Mouse (Mus musculus) induced T-regulatory cell, adult 2 months (primary cell): ENCODE measurements around the gene Tshb.

Source experiments
- DNase-seq: peaks from one replicate; pipeline ENCODE4 v3.0.0-alpha.2; 2012; ENCODE audit warnings: low read depth

Tshb gene

DNA sequence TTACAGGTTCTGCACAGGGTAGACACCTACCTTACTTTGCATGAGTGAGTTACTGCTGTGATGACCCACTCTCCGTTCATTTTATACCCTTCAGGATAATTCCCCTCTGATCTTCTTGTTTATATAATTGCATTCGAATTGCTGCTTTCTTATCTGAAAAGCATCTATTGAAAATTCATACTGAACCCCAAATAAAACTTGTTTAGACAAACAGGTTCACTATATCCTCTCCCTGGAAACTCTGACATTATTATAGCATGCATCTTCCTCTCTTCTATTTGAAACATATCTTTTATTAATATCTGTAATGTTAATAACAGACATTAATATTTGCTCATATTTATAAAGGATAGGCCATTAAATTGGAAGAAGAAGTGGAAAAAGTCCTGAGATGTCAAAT lies at the start of gene Tshb:
Gene Tshb (minus strand): TSS at position 101 of the 400 bp plus-strand sequence.
- no peak for DNase-seq

DNA sequence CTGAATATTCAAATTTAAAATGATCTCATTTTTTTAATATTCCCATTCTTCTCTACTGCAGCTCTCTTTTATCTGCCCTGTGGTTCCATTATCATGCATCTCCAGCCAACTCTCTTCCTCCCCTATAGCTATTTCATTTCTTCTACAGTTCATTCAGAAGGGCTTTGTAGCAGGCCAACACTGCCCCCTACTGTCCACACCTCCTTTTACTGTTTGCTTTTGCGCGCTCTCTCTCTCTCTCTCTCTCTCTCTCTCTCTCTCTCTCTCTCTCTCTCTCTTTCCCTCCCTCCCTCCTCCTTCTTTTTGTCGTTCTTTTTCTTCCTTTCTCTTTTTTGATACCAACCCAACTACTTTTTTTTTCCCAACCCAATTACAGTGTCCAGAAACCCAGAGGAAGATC lies 21.4 kb upstream of the Tshb start:
- DNase-seq = peak; percentile 90

DNA sequence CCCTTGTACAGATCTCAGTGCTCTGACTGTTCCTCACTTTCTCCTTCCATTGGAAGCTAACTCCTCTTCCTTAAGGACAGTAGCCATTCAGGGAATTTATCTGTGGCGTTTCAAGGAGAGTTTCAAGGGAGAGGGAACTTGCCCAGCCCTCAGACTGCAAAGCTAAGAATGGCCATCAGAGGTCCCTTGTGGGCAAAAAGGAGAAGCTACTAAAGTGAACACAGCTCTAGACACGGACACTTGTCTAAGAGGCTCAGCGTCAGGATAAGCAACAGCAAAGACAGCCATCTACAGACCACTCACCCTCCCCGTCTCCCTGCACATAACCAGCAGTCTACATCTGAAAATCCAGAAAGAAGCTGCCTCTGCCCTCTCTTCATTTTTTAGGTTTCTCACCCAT lies 4.9 kb upstream of the Tshb start:
- peak; percentile 8 for DNase-seq

DNA sequence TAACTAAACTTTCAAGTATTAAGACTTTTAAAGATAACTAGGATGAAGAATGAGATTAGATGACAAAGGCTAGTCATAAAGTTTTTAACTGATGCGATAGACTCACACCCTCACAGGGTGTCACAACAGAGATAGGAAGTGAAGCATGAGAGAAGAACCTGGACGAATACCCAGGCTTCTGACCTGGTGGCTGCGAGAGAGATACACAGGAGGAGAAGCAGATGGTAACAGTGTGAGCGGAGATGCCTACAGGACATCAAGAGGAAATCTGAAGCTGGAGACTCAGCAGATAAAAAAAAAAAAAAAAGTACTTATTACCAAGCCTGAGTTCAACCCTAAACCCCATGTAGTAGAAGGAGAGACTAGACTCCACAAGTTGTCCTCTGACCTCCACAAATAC lies 9.5 kb downstream of the Tshb start:
- DNase-seq = no peak

DNA sequence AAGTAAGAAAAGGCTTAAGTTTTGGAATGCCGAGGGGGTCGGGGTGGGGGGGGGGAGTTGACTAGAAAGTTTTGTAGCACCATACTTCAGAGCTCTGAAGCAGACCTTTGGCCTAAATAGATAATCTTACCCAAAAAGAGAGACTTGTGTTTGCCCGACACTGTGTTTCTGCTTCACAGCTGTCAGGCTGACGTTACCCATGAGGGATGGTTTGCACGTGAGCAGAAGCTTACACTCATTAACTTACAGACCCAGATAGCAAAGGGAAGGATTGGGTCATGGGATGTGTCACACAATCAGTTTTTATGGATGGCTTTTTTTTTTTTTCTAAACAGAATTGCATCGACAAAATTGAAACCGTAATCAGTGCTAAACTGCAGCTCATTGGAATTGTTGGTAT lies 17.7 kb downstream of the Tshb start:
- no peak for DNase-seq

DNA sequence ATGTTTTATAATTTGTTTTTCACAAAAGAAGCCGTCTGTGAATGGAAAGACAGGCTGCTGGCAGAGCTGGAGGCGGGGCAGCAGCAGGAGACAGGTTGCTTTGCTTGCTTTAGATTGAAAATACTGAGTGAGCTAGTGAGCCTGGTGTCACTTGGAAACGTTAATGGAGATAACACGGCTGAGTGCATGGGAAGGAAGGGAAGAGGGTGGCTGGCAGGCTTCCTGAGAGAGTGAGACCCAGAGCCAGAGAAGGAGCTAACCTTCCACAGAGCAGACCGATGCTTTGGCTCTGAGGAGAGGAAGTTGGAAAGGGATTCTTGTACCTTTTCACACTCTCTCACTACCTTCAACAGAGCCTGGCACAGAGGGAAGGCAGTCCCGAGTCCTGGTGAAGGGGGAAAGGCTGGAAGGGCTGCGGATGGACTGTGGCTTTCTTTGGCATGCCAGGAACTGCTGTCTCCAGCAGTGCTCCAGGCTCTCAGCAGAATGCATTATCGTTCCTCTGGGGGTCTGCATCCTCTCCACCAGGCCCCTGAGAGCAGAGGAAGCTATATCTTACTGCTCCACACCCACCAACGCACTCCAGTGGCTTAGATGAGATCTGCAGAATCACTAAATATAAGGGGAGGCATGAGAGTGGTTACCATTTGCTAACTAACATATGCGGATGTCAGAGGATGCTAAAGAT lies 18.7 kb downstream of the Tshb start:
- DNase-seq = no peak

DNA sequence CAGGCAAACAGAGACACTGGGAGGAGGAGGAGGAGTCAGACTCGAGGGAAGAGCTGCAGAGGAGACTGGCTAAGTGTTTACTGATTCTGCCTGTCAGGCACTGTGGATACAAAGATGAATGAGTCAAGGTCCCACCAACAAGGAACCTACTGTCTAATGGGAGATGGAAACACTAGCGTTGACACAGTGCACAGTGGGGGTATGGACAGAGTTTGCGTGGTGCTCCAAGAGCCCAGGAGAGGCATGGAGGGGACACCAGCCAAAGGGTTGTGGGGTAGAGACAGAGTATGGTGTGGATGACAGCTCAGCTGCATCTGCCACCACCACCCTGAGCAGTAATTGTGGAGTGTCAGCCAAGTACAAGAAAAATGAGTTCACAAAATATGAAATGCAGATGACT lies 20.1 kb downstream of the Tshb start:
- DNase-seq = no peak

DNA sequence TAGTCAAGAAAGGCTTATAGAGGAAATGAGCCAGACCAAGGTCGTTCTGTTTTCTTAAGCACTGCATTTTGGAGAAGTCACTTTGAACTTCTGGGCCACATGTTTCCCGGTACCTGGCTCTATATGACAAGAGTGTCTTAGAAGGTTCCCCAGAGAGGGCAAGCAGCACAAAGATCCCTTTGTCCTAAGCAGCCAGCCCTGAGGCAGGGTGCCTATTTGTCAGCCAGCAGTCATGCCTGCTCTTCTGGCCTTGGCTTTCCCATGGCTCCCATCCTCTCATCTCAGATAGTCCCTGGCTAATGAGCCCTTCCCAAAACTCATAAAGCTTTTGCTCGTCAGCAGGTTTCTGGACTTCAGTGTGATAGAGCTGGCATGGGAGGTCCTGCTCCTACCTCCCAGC lies 22.3 kb downstream of the Tshb start:
- DNase-seq = no peak

DNA sequence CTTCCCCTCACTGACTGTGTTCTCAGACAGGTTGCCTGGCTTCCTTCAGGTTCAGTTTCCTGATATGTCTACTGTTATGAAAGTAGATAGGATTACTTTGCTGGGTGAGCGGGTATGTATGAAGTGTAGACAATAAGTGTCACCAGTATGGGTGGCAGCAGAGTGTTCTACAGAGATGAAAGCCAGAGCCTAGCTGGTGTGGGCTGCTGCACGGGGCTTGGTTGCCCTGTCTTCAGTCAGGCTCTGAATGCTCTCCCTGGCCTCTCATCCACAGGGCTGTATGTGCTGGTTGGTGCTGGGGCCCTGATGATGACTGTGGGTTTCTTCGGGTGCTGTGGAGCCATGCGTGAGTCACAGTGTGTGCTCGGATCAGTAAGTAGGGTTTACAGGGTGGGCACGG lies 25.5 kb downstream of the Tshb start:
- DNase-seq = no peak

DNA sequence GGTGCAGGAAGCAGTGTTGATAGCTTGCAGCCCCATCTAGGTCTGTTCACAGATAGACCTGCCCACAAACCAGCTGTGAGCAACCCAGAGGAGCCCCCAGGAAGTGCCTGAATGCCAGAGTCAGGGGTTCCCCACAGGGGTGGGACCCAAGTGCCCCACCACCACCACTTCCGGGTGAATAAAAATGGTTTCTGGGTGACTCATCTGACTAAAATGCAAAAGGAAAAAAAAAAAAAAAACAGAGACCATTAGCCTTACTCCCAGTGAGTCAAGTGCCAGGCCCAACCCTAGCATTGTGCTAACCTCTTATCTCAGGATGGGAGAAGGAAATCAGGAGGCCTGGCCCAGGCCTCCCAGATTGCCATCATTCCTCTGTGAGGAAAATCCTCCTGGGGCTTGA lies 26.7 kb downstream of the Tshb start:
- DNase-seq = peak; percentile 85

DNA sequence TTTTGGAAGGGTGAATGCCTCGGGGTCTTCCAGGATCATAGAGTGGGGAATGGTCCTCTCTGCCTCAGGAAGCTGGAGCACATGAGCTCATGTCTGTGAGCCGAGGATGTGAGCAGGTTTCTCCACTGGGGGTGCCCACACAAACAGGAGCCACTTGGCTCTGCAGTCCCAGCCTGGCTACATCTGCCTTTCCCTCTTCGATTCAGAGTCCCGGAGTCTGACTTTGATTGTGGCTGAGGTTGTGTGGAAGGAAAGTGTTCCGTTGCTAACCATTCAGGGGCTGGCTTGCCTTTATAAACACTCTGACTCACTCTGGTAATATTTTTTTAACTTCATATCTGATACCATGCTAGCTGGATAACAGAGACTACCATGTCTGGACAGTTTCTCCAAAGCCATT lies 30.1 kb downstream of the Tshb start:
- no peak for DNase-seq

DNA sequence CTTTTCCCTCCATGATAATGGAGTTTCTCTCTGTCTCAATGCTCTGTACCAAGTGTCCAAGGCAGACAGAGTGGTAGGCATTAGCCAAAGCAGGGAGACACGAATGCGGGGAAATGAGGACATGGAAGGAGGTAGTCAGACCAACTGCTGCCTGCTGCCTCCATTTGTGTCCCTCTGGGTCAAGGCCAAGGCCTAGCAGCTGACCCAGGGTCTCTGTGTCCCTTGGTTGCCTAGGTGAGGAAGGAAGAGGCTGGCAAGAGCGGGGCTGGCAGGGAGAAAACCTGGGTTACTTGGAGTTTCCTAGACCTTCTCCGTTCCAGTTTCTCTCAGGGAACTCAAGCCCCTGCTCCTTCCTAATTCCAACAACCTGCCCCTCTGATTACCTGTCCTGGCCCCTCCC lies 30.5 kb downstream of the Tshb start:
- DNase-seq = no peak

DNA sequence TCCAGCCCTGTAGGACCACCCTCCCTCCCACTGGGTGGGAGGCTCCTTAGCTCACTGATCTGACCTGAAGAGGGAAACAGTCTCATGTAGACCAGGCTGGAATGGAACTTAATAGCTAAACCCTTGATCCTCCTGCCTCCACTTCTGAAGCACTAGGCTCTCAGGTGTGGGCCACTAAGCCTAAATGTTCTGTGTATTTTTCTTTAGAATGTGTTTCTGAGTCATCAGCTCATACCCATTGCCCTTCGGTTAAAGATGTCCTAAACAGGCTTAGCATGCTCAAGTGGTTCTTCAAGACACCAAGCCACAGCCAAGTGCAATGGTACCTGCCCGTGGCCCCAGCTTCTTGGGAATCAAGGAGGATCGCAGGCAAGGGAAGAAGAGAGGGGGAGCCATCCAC lies 31.0 kb downstream of the Tshb start:
- no peak for DNase-seq

DNA sequence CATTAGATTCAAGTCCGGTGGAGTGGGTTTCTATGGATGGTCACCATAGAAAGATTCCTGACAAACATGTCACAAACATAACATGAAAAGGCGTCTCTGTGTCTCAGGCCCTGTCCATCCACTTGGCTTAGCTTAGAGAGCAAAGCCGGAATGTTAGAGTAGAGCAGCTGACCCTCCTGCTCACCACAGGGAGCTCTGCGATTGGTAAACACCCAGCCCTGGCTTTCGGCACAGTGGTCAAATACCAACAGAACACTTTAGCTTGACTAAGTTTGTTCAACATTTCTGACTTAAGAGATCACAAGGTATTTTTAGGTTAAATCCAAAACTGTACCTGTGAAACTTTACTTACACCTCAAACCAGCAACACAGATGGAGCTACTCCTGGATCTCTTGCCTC lies 31.4 kb downstream of the Tshb start:
- DNase-seq = no peak

DNA sequence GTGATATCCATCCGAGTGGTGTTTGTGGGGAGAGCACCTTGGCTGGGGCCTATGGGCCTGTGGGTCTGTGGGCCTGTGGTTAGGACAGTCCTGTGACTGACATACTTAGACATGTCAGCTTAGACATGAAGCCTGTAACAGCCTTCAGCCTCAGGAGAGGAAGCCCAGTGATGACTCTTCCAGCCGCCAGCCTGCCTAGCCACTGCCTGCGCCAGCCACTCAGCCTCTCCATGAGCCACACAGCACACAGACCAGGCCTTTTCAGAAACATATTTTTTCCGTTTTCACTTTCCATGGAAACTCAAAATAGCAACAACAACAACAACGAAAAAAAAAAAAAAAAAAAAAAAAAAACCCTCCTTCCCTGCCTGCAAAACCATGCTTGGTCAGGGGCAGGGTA lies 33.8 kb downstream of the Tshb start:
- DNase-seq = peak; percentile 20

DNA sequence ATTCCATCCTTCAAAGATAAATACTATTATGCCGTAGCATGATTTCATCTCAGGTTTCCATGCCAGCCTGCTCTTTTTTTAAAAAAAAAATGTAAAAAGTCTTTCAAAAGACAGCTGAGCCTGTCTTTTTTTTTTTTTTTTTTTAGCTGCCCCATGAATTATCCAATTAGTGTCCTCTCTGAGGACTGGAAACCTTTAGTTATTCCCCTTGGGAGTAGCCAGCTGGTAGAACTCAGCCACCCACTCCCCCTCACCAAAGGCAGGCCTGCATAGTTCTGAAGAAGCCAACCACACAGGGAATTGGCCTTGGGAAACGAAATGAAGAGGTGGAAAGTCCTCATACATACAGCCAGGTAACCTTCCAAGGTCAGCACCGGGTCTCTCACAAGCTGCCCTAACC lies 34.5 kb downstream of the Tshb start:
- no peak for DNase-seq

DNA sequence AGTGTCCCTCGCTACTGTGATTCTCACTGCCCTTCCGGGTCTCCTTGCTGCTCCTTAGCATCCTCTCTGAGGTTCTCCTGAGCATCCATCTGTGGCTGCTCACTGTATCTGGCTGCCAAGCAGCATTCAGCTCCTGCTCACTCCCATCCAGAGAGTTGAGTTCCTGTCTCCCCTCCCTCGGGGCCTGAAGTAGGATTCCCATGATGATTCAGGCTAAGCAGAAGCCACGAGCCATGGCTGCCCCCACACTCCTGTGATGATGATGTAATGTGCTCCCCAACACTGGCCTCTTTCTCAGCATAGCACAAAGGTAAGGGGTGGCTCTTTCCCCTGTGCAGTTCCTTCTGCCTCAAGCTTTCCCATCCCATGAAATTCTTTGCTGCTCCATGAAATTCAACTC lies 36.3 kb downstream of the Tshb start:
- no peak for DNase-seq

DNA sequence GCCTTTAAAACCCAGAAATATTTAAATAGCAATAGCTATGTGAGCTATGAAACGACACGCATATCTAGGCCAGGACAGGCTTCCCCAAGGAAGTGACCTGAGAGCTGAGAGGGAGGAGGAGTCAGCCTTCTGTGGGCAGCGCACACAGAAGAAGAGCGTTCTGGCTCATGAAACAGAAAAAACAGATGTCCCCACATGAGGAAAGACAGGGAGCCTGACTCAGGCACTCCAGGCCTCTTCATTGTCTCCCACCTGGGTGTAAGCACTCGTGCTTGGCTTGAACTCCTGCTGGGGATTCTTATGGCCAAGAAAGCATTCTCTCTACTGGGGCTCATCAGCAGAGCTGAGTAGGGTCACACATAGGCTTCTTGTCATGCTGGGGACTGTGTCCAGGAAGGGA lies 37.9 kb downstream of the Tshb start:
- DNase-seq = no peak

DNA sequence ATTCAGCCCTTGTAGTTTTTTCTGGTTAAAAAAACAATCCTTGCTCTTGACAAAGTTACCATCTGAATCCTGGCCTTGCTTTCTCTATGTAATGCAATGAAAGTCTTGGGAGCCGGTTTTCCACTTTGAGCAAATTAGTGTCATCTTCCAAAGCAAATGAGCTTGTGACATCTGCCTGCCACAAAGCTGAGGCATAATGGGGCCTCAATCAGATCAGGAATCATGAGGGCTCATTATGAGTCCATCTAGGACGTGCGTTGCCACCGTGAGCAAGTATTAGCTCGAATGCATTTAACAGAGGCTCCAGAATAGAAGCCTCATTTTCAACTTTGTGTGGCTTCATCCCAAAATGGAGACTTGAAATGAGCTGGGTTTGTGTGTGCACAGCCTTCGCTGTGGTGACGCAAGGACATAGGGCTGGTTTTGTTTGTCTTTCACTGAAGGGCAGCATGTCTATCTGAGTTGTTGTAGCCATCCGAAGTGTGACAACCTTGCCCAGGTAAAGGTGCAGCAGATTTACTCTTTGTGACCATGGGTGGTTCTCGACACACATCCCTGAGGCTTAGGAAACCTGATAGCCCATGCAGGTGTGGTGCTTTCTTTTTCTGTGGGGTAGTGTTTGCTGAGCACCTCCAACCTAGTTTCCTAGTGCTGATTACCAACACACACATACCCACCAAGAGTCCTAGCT lies 38.6 kb downstream of the Tshb start:
- DNase-seq = no peak

DNA sequence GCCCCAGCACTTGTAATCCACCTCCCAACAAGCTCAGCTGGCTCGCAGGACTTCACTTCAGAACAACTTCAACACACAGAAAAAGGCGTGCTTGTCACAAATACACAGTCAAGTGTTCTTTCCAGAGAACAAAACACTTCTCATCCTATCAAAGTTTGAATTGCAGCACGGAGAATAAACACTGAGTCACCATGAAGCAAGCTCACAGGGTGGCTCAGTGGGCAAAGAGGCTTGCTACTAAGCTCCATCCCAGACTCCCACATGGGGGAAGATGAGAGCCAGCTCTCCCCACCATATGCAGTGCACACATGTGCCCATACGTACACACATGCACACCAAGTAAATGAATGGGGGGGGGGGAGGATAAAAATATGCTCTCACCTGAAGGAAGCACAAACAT lies 39.3 kb downstream of the Tshb start:
- no peak for DNase-seq

DNA sequence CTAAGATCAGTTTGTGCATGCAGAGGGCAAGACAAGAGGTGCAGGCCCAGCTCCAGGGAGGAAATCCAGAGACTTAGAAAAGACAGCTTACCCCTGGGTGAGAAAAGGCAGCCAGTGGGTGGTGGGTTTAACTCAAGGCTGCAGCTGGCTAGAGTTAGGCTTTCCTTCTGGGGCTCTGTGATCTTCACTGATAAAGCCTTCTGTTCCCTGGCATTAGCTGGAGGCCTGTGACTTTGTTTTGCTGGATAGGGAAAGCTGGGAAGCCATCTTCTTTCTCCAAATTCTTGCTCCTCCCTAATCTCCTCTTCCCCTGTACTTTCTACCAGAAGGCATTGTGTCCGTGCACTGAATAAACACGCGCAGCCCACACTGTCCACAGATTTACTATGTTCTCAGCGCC lies 39.8 kb downstream of the Tshb start:
- no peak for DNase-seq

DNA sequence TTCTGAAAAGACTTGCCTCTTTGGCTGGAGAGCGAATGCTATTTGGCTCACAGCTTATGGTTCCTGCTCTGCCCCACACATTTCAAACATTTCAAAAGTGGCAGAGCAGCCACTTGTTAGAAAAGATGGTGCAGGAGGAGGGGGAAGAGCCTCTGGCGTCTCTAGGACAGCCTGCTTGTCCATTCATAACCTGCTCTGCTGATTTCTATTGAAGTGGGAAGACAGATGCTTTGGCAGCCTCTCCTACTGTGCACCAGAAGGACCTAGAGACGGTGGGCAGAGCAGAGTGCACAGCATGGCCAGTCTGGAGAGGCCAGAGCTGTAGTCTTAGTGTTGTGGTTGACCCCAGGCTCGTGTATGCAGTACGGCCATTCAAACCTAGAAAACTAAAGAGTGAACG lies 43.6 kb downstream of the Tshb start:
- DNase-seq = no peak

DNA sequence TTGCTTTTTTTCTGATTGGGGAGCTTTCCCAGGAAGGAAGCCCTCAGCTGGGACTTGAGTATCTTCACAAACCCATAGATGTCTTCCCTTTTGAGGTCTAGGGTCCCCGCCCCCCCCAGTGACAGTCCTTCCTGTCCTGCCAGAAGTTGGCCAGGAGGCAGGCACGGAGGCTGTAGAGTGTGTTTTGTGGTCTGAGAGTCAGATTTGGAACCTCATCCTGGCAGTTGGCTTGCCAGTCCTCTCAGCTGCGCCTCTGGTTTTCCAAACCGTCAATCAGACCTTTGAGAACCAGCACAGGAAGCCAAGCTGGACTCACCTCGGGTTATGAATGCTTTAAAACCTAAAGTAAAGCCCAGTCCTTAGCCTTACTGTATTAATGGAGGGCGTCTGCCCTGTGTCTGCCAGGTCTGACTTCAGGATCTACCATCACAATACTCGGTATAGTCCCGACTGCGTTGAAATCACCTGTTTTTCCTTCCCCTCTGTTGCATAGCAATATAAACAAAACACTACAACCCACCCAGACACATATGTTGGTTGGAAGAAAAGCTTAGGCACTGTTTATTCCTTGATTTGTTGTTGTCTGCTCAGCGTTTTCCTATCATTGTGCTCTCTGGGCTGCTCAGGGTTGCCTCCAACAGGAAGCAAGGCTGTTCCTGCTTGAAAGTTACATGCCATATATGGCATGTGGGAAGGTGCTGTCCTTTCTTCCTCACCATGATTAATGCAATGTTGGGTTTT lies 44.2 kb downstream of the Tshb start:
- DNase-seq = peak; percentile 60
